Mouse (Mus musculus): ENCODE data around the gene Tmem131l.

Gene Tmem131l

DNA sequence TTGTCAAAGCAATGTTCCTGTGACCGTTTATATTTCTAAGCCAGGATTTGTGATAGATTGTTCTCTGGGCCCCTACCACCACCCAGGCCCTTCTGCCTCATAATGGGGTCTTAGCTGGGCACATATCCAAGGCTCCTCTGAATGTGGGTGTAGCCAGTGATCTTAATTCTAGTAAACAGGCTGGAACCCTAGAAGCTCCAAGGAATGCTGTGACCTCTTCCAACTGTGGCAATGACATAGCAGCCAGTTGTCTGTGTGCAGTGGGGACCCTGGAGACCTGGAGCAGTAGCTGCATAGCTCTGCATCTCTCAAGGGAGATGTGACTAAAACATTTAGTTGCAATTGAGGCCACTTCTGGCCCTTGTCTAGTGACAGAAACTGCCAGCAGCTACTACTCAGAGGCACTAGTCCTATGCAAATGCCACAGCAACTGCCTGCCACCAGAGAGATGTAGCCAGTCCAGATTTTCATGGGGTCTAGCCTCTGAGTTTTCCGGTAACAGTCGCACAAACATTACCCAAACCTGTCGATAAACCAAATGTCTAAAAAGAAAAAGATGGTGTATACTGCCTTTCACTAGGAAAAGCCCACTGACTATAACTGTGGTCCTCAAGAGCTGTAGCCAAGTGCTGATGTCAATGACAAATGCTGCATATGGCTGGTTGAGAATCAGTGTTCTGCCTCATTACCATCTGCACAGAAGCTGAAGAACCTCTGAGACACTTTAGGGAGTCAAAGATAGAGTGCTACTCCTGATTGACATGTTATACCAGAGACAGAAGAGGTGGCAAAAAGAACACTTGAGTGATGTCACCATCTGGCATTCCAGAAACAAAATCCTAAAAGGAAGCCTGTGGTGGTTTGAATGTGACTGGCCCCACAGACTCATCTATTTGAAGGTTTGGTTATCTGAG is 61.2 kb downstream of the Tmem131l start:
- in situ Hi-C loops (cut with MseI, MboI), result no loop called here

DNA sequence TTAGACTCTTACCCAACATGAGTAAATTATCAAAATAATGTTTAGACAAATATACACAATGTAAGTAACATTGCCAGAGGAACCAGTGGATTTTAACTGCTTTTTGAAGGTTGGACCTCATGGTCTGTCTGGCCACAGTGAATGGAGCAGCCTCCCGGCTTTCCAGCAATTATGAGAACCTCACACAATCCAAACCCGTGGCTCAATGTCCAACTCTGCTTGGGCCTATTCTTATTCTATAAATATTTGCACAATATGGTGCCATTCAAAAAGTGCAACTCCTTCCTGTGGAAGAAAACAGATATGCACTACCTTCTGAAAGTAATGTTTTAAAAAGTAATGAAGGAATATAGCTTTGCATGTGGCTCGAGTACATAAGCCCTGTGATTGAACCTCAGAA is 62.2 kb downstream of the Tmem131l start:
- in situ Hi-C loops (cut with MseI, MboI), result no loop called here

DNA sequence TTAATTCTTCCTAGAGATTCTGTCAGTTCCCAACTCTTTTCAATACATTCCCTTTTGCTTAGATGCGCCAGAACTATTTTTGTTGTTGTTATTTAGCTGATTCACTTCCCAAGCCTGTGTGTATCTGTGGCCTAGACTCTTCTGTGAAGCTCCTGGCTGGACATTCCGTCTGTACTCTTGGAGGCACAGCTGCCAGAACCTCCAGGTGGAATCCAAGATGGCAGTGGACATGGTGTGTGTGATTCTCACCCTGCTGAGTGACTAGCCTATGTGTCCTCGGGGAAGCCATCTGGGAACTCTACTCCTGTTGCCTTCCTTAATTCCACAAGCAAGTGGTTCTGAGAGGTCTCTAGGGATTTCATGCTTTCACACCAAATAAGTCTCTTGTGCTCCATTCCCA is 63.8 kb downstream of the Tmem131l start:
- in situ Hi-C loops (cut with MseI, MboI), result no loop called here

DNA sequence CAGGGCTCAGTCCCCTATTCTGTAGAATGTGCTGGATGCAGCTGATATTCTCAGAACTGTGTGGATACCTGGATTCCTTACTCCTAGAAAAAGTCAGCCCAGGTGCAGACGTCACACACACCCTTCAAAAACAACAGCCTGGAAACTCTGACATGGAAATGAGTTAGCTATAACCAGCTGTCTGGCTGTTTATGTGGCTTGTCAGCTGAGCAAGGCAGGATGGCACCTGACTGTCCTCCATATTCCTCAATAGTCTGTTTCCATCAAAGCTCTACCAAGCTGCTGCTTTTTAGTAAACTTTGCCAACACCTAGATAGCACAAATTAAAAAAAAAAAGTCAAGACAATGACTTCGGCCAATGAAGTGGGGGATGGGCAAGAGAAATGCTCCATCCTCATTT is 66.6 kb downstream of the Tmem131l start:
- in situ Hi-C loops (cut with MseI, MboI), result no loop called here

DNA sequence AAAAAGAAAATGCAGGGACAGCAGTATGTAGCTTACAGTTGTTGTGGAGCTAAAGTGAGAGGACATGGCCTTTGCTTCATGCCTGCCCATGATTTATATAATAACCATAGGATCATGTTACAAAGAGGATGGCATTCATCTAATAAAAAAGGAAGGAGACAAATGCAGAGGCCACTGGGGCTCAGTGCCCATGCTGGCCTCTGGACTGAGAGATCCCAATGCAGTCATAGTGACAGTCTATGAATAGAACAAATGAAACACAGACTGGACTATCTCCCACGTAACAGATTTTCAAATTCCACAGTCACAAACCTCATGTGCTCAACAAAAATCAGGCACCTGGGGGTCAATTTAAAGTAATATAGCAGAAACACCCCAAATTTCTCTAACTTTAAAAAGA is 69.3 kb downstream of the Tmem131l start:
- in situ Hi-C loops (cut with MseI, MboI), result no loop called here

GRCm38 (mm10) chr3:83969081-83969480 is 70.9 kb downstream of the Tmem131l start:
- in situ Hi-C loops (cut with MseI, MboI), result no loop called here

- in situ Hi-C loops (cut with MseI, MboI), result no loop called here
Measured at GRCm38 (mm10) chr3:83967791-83968190, 72.2 kb downstream of the Tmem131l start.

DNA sequence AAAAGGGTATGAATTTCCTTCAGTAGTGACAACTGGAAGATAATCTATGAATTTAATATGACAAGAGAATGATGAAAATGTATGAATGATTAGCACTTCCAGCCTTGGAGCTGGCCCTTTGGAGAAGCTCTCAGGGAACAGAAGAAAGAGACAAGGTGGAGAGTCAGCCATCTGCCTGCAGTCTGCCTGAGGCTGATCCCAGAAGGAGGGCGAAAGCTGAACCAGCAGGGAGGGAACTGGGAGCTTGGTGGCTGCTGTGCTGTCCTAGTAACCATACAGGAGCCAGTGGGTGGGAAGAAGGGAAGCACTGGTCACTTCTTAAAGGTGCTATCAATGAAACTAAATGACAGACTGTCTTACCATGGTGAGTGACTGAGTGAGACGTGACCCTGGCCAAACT is 74.6 kb downstream of the Tmem131l start:
- in situ Hi-C loops (cut with MseI, MboI), result no loop called here

DNA sequence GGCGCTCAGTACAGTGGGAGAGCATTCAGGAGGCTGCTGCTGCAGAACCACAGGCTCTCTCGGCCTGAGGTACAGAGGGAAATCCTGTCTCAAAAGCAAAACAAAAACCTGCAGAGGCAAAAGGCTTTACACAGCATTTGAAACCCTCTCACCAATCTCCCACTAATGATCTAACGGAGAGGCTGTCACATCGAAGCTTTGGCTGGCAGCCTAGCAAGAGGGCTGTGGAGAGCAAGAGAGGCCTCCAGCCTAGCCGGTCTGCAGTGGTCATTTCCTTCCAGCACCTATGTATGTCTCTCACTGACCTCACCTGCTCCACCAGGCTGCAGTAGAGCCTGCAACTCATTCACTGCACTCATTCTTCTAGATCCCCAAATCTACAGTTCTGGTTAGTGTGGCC is 76.3 kb downstream of the Tmem131l start:
- in situ Hi-C loops (cut with MseI, MboI), result no loop called here

DNA sequence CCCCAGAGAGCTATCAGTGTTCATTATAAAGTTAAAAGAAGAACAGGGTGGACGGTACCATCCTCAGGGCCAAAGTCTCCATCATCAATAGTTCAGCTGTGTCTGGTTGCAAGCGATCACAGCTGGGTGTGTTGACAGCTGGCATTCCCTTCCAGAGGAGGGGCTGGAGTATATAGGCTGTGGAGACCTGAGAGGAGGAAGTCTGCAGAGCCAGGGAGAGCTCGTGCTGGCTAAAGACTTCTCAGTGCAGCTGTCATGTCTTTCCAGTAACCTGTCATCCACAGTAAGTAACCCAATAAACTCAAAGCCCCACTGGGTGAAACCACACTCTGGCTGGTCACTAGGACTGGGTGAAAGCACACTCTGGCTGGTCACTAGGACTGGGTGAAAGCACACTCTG is 77.4 kb downstream of the Tmem131l start:
- in situ Hi-C loops (cut with MseI, MboI), result no loop called here

GRCm38 (mm10) chr3:83962076-83962475 is 77.9 kb downstream of the Tmem131l start:
- in situ Hi-C loops (cut with MseI, MboI), result no loop called here

GRCm38 (mm10) chr3:83958951-83959681 is 80.9 kb downstream of the Tmem131l start:
- in situ Hi-C loops (cut with MseI, MboI), result no loop called here

DNA sequence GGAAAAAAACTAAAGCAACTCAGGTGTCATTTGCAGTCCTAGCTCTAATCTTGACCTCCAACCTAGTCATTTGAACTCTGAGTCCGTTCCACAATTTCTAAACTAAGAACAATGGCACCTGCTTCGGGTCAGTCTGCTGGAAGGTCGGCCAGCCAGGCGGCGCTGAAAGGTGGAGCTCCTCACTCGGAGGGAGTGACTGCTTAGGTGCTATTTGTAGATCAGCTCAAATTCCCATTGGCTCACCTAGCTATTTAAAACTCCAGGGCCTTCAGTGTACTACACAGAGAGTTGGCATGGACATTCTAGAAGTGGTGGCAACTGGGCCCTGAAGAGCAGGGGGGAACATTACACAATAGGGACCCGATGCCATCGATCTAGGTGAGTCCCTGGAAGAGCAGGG is 86.1 kb downstream of the Tmem131l start:
- in situ Hi-C loops (cut with MseI, MboI), result no loop called here

DNA sequence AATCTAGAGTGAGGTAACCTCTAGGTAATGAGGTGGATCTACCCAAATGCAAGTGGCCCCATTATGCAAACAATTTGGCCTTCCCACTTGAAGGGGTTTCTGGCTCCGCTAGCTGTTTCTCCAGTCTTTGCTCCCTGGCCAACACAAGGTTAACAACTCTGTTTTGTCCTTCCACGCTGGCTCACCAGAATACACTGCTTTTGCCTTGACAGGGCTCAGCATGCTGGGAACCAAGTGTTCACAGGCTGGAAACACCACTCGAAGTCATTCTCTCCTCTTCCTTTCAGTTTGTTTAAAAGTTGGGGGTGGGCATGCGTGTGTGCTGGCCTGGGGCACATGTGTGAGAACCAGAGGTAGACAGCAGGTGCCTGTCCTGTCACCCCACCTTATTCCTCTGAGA is 91.2 kb downstream of the Tmem131l start:
- in situ Hi-C loops (cut with MseI, MboI), result loop anchor here in 1 of 2 experiments (25.0 kb wide), 1 partner anchor 164 kb away; no protein-coding TSS in a partner anchor

GRCm38 (mm10) chr3:83947476-83948245 is 92.3 kb downstream of the Tmem131l start:
- in situ Hi-C loops (cut with MseI, MboI), result loop anchor here in 1 of 2 experiments (25.0 kb wide), 1 partner anchor 165 kb away; no protein-coding TSS in a partner anchor

DNA sequence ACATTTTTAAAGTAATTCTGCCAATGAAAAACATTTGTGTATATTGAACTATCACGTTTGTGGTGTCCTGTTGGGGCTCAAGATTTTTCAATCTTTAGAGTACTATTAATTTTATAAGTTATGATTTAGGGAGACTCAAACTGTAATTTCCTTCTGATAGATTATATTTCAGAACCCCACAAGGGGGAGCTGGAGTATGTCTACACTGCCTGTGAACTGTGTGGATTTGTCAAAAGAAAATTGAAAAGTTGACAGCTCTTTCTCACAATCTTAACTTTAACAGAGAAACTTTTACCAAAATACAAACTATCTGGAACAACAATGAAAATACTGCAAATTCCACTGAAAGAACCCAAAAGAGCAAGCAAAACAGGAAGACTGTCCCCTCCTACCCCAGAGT is 93.1 kb downstream of the Tmem131l start:
- in situ Hi-C loops (cut with MseI, MboI), result loop anchor here in 1 of 2 experiments (25.0 kb wide), 1 partner anchor 165 kb away; no protein-coding TSS in a partner anchor

- in situ Hi-C loops (cut with MseI, MboI), result loop anchor here in 1 of 2 experiments (25.0 kb wide), 1 partner anchor 169 kb away; no protein-coding TSS in a partner anchor
Measured at GRCm38 (mm10) chr3:83943691-83944090, 96.3 kb downstream of the Tmem131l start.

GRCm38 (mm10) chr3:83943212-83943611 is 96.8 kb downstream of the Tmem131l start:
- in situ Hi-C loops (cut with MseI, MboI), result loop anchor here in 1 of 2 experiments (25.0 kb wide), 1 partner anchor 169 kb away; no protein-coding TSS in a partner anchor

- in situ Hi-C loops (cut with MseI, MboI), result loop anchor here in 1 of 2 experiments (25.0 kb wide), 1 partner anchor 170 kb away; no protein-coding TSS in a partner anchor
Measured at GRCm38 (mm10) chr3:83941921-83942320, 98.1 kb downstream of the Tmem131l start.

GRCm38 (mm10) chr3:83938871-83939270 is 101.1 kb downstream of the Tmem131l start:
- in situ Hi-C loops (cut with MseI, MboI), result loop anchor here in 1 of 2 experiments (25.0 kb wide), 1 partner anchor 173 kb away; no protein-coding TSS in a partner anchor

- in situ Hi-C loops (cut with MseI, MboI), result loop anchor here in 1 of 2 experiments (25.0 kb wide), 1 partner anchor 178 kb away; no protein-coding TSS in a partner anchor
Measured at GRCm38 (mm10) chr3:83934514-83934913, 105.5 kb downstream of the Tmem131l start.
